Mouse (Mus musculus) frontal cortex, postnatal 25 days (tissue): Measurements from ENCODE around the gene Msi2.

Source experiments
- DNase-seq, 2 experiments: peaks; one replicate each; pipeline ENCODE4 v3.0.0; 2022; ENCODE audit warnings: low spot score in 2 of 2

Gene Msi2

GRCm38 (mm10) chr11:88369898-88370297 is 348.4 kb downstream of the Msi2 start:
- no peak for DNase-seq

- DNase-seq, result no peak
These were observed 350.8 kb downstream of the Msi2 start for GRCm38 (mm10) chr11:88367501-88367900.

GRCm38 (mm10) chr11:88365914-88366540 is 352.3 kb downstream of the Msi2 start:
- no peak for DNase-seq

GRCm38 (mm10) chr11:88364231-88364630 is 354.1 kb downstream of the Msi2 start:
- no peak for DNase-seq

DNA sequence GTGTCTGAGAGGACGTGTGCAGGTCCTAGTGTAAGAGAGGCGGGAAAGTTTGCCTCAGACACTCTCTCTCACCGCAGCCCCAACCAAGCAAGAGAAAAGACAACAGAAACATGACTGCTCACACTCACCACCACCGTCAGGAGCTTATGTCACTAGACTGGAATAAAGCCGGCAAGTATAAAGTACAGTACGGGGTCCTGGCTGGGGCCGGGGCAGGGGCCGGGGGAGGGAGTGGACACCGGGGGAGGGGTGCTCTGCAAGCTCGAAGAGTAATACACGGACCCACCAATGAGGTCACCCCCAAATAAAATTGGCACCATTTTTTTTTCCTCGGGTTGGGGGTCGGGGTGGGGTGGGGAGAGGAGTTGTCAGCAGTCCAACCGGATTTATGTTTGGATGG is 354.8 kb downstream of the Msi2 start:
- no peak for DNase-seq

DNA sequence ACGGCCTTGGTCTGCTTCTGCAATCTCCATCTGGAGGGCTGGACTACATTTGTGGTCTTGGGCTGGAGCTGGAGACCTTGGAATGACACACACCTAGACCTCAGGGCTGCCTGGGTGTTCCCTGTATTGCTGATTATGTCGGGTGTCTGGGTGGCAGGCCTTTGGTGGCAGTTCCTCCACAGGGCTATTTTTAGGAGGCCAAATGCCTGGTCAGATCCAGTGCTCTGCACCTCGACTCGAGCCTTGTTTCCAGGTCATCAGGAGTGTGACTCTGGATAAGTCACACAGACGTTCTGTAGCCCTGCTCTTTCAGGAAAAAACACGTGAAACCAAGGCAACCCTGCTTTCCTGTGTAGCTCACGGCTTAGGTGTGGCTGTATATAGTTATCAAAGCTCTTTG is 358.6 kb downstream of the Msi2 start:
- no peak for DNase-seq

- no peak for DNase-seq
These were observed 361.0 kb downstream of the Msi2 start for GRCm38 (mm10) chr11:88357325-88357724.

DNA sequence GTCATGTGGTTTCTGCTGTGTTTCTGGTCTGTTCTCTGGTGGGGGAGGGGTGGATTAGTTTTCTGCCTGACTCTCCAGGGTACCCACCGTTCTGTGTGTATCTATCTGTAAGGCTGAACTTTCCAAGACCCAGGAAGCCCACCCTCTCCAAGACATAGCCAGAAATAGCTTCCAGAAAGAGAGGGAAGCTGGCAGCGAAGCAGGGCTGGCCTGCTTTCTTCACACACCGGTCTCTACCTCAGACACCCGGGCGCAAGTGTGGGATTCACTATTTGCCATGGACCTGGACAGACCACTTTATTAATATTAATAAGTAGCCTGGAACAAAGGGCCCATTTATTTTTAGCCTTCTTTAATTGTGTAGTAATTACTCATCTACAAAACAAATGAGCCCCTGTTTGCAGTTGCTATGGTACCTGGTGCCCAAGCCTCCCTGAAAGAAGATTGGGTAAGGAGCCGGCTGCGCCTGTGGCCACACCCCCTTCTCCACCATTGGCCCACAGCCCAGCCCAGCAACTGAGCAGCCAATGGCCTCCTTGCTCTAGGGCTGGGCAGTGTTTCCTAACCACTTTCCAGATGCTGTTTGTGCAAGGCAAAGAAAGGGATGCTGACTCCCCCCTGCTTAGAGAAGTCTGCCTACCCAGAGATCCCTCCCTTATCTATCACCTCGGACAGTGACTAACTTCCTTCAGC is 361.6 kb downstream of the Msi2 start:
- DNase-seq, result peak; percentile 45 to 53

- DNase-seq, result no peak
These were observed 362.3 kb downstream of the Msi2 start for GRCm38 (mm10) chr11:88356016-88356415.

DNA sequence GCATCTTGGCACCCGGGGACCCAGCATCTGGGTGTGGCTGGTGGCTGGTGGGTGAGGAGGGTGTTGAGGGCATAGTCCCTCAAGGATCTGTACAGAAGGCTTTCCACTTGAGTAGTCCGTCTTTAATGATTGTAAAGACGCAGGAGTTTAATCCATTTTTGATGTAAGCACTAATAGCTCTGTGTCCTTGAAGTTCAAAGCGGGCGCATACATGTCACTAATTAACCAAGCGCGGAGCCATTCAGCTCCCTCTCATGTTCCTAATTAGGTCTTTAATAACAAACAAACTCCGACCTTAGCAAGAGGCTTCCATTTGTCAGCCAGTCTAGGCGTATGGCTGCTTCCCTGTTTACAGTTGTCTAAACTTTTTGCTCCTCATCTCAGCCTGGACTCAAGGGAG is 363.5 kb downstream of the Msi2 start:
- DNase-seq, result no peak

DNA sequence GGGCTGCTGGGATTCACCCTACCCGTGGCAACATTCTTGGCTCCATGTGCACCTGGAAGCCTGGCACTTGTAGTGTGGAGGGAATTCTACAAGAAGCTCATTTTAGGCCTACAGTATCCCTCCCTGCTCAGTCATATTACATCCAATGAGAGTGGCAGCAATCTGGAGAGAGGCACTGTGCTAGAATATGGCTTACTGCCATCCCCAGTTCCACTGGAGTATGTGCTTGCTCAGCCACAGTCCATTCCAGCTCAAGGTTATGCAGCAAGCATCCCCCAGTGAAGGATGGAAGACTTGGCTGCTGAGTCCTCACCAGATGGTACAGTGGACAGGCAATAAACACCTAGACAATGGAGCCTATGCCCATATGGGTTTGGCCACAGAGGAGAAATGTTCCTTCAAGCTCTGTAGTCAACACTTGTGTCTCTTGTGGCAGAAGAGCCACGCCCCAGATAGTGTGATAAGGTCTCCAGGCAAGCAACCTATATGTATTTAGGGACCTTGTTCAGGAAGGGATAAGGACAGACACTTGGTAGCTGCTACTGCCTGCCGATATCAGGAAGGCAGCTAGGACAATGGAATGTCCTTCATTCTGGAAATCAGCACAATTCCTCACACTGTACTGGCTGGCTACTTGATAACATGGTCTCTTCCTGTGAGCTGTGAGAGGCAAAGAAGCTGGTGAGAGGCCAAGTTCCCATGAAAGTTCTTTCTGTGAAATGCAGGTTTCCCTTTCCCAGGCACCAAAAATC is 366.4 kb downstream of the Msi2 start:
- no peak for DNase-seq

- no peak for DNase-seq
These were observed 369.6 kb downstream of the Msi2 start for GRCm38 (mm10) chr11:88348690-88349089.

GRCm38 (mm10) chr11:88348056-88348455 is 370.3 kb downstream of the Msi2 start:
- no peak for DNase-seq

DNA sequence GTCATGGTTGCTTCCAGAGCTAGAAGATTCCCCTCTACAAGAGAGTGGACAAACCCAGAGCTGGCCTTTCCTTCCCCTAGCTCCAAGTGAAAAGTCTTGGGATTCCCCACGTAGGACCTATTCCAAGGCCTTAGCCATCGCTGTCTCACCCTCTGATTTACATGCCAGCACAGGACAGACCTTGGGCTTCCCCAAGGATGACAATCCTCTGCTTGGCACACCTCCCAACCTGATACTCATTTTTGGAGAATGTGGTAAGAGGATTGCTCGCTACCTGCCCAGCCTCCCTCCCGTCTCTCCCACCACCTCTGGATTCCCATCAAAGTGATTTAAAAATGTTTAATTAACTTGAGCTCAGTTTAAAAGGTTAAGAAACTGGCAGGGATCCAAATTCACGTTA is 372.2 kb downstream of the Msi2 start:
- DNase-seq, result no peak

DNA sequence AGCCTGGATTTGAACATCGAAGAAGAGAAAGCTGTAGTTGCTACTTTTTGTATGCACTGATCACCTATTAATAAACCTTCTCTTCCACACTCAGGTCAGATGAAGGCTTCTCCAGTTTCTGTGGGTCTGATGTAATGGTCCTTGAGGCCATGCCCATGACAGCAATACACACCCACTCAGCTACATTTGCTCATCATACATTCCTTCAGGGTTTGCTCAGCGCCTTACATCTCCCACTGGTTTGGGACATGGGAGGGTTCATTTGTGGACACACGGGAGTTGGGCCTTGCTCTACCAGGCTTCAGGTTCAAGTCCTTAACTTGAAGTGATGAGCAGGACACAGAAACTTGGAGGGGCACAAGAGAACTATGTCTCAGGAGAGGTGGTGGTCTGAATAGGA is 380.4 kb downstream of the Msi2 start:
- DNase-seq, result no peak

GRCm38 (mm10) chr11:88334893-88335292 is 383.4 kb downstream of the Msi2 start:
- no peak for DNase-seq

DNA sequence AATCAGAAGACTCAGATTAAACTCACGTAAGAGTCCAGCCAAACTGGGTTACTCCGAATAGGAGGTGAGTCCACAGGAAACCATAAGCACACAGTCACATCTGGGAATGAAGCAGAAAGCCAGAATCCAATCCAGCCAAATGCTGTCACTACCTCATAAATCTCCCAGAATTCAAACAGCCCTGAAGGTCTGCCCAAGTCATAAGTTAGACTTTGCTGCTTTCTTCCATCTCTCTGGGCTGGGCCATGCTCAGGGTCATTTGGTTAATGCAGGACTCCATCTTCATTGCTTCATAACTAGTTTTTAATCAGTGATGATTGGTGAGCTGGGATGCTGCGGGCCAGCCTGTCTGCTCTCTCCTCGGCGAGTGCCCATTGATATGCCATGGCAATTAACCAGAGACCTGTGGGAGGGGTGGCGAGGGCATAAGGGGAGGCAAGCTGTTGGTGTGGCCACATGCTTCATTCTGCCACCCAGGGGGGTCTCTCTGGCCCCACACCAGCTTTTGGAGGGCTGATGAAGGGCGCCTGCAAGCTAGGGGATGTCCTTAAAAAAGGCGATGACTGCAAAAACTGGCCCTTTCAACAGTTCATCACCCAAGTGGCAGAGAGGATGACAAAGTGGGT is 385.9 kb downstream of the Msi2 start:
- DNase-seq, result no peak

DNA sequence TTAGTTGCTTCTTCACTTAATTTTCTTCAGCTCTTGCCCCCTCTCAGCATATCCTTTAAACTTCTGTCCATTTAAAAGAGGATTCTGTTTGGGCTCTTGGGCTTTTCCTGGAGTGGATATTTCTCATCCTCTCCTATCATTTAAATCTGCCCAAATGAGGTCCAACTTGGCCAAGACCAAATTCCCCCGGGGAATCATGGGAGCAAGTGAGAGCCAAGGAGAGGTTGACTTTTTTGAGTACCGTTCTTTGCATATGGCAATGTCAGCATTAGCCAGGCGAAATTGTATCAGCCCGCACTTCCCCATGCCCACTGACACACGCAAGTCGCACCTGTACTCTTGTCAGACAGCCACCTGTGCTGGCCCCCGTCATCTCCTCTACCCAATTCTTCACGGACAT is 386.6 kb downstream of the Msi2 start:
- DNase-seq, result no peak

GRCm38 (mm10) chr11:88330799-88331198 is 387.5 kb downstream of the Msi2 start:
- DNase-seq, result no peak

DNA sequence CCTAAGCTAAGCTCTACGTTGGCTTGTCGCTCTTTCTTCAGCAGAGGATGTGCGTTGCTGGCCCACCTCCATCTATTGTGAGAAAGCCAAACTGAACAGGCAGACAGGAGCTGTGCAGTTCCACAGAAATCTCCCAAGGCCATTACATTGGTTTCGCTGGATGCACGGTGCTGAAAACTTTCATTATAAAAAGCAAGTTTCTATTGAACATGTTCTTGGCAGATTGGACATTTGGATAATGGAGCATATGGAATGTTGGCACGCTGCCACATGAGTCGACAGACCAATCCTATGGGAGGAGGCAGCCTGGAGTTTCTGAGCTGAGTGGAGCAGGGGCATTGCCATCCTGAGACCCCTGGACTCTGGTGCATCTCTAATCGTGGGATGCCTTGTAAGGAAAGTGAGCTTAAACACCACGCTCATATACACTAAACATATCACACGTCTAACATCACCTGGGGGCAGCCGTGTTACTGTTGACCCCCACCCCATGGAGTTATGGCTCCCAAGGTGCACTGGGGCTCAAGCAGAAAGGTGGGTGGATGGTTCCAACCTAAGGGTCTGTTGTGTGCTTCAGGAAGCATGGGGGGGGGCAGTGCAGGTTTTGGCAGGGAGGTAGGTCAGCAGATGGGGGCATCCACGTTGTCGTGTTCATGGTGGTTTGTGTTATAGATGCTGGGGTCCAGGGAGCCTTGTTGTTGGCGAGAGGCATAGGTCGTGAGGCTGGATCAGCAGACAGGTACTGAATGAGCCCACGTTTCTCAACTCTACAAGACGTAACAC is 389.3 kb downstream of the Msi2 start:
- no peak for DNase-seq

GRCm38 (mm10) chr11:88327016-88327415 is 391.3 kb downstream of the Msi2 start:
- no peak for DNase-seq

DNA sequence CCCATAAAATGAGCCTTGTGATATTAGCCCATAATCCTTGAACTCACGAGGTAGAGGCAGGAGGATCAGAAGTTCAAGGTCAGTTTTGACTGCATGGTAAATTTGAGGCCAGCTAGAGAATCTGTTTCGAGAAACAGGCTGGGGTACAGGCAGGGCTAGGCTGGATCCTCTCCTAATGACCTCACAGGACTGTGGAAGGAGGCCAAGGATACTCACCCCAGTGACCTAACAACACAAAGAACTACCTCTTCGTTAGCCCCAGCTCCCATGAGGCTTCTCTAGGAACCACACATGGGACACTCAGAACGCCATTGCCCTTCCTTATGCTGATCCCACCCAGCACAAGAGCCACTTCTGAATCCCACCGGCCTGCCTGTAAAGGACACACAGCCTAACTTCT is 399.5 kb downstream of the Msi2 start:
- no peak for DNase-seq
